ENCODE assay signal across 10 mouse cellular contexts in the genomic region with DNA sequence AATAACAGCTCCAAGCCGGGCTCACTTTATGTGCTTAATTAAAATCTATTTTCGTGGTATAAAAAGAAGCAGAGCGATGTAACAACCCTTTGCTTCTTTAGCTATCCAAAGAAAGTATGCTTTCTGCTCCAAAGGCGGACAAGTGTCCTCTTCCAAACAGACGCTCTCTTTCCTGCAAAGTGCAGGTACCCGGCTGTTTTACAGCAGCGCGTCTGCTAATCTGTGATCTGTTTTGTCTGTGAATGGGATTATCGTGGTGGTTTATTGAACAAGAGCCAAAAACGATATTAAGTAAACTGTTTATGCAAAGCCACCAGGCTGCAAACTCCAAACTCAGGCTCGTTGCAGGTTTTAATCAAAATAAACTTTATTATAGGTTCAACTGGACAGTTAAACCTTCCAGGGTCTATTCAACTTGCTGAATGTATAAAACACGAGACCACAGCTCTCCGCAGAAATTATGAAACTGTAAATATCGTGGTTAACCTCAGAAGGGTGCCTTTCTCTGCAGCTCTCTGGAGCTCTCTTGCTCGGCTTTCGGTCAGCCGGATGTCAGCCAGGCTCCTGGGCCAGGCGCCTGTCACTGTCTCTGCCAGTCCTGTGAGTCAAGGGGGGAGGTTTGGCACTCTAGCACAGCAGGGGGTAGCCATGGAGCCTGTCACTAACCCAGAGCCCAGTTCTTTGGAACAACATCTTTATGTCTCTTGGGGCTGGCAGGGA.
A peak's percentile ranks its signal among the peaks of the same experiment; 100 is the strongest.
DNase-seq lines count a peak whose midpoint lies in the region; ATAC-seq lines count a peak whose summit lies in the region.
"Had no signal": no experiment of that assay in that cellular context is flagged by ENCODE, and none has a peak within 500 bp of the region (broad histone marks: within the 10 kb centered on the region; RNA-seq: fewer than 3 reads in every experiment).

No protein-coding gene starts in this region.

- WGBS in limb, embryonic 12.5 days: 62% methylated on average over 18 of the region's 18 CpGs
- 86% methylated on average over 18 of the region's 18 CpGs for WGBS in limb, embryonic 10.5 days

- ATAC-seq in limb, embryonic 12.5 days (ENCODE audit: insufficient number of reproducible peaks, insufficient read depth, low FRiP score, low TSS enrichment, low read depth): no peak

- H3K4me3 ChIP-seq in limb, embryonic 12.5 days (replicated peaks): no peak overlapping the region
- H3K4me3 ChIP-seq in limb, embryonic 10.5 days: no peak overlapping the region
- H3K4me3 ChIP-seq: neural tube, embryonic 12.5 days had no signal

- no peaks in the 10 kb centered on the region for H3K9me3 ChIP-seq in limb, embryonic 12.5 days
- no peaks in the 10 kb centered on the region for H3K9me3 ChIP-seq in limb, embryonic 10.5 days (replicated peaks)
- H3K9me3 ChIP-seq: neural tube, embryonic 12.5 days had no signal

- peak; percentile 37 for DNase-seq in adrenal gland, postnatal 10 days
- no peak for DNase-seq in adrenal gland, postnatal 4 days (ENCODE audit: low spot score in 2 of 2)
- DNase-seq in limb, embryonic 10.5 days (ENCODE audit: low spot score): no peak
- DNase-seq in cerebellum, adult 9-10 months: peak; percentile 71
- peak; percentile 39 to 75 for DNase-seq in lung, postnatal 4 days
- no peak for DNase-seq in spleen, postnatal 14 days (ENCODE audit: low spot score in 2 of 2)
- DNase-seq in T-cell, adult 2 months (ENCODE audit: low spot score): no peak
- DNase-seq: B cell, adult 2 months had no signal

- H3K36me3 ChIP-seq in limb, embryonic 12.5 days: no peaks in the 10 kb centered on the region
- H3K36me3 ChIP-seq in limb, embryonic 10.5 days: no peaks in the 10 kb centered on the region
- H3K36me3 ChIP-seq: neural tube, embryonic 12.5 days had no signal

- no peaks in the 10 kb centered on the region; the same call in 1 of the 2 replicates for H3K27me3 ChIP-seq in limb, embryonic 12.5 days
- H3K27me3 ChIP-seq in limb, embryonic 10.5 days (ENCODE audit: low read depth, poor library complexity, severe bottlenecking): no peaks in the 10 kb centered on the region
- H3K27me3 ChIP-seq: neural tube, embryonic 12.5 days had no signal

- H3K9ac ChIP-seq in limb, embryonic 12.5 days (replicated peaks): no peak overlapping the region
- H3K9ac ChIP-seq: neural tube, embryonic 12.5 days had no signal

- H3K4me2 ChIP-seq in limb, embryonic 12.5 days: peak overlapping the region; percentile 28; the same call in 1 of the 2 replicates
- H3K4me2 ChIP-seq: neural tube, embryonic 12.5 days had no signal

- H3K4me1 ChIP-seq in limb, embryonic 12.5 days (replicated peaks): peaks cover 11% of the 10 kb centered on the region
- H3K4me1 ChIP-seq in limb, embryonic 10.5 days: no peaks in the 10 kb centered on the region
- H3K4me1 ChIP-seq: neural tube, embryonic 12.5 days had no signal

- H3K27ac ChIP-seq in limb, embryonic 12.5 days: 0 out of 2 replicates have a peak overlapping the region, but pooled peaks have one; percentile 51
- H3K27ac ChIP-seq in limb, embryonic 10.5 days: no peak overlapping the region
- H3K27ac ChIP-seq: neural tube, embryonic 12.5 days had no signal

Comparison
In these comparisons a context has a peak if more than half of its experiments do, and no peak if none do; other contexts are left out.
1. DNase-seq: peak in adrenal gland, postnatal 10 days (single experiment), cerebellum, adult 9-10 months (single experiment) and lung, postnatal 4 days (2 of 2); none in adrenal gland, postnatal 4 days (0 of 2), limb, embryonic 10.5 days (single experiment), spleen, postnatal 14 days (0 of 2) and T-cell, adult 2 months (single experiment).